Mouse (Mus musculus) testis, adult 2 months (tissue): ENCODE data around the gene Ccdc113. TPM values are rescaled to one million over a fixed set of nuclear protein-coding genes. Genes with fewer than 3 reads are reported as not detected.

Source experiments
- H3K27ac ChIP-seq: fragments of 200-500 bp; 2 replicates; pipeline ENCODE4 v1.5.1; 2012; ENCODE audit warnings: low read depth, low read length; ENCODE audit not compliant: control insufficient read depth, insufficient read depth
- H3K27me3 ChIP-seq: fragments of 200-500 bp; 2 replicates; pipeline ENCODE4 v1.6.1; 2012; ENCODE audit warnings: mild to moderate bottlenecking, low read length, moderate library complexity; ENCODE audit not compliant: control insufficient read depth, insufficient read depth
- H3K36me3 ChIP-seq: fragments of 200-500 bp; 2 replicates; pipeline ENCODE4 v1.6.1; 2012; ENCODE audit warnings: mild to moderate bottlenecking, low read length; ENCODE audit not compliant: control insufficient read depth, insufficient read depth
- H3K4me1 ChIP-seq: fragments of 200-500 bp; 2 replicates; pipeline ENCODE4 v1.6.1; 2012; ENCODE audit warnings: low read length; ENCODE audit not compliant: control insufficient read depth, insufficient read depth
- H3K4me3 ChIP-seq: fragments of 200-500 bp; 2 replicates; pipeline ENCODE4 v1.5.1; 2012; ENCODE audit warnings: low read depth, mild to moderate bottlenecking, low read length, moderate library complexity, mixed read lengths; ENCODE audit not compliant: control insufficient read depth
- CTCF ChIP-seq: fragments of 200-500 bp; IDR thresholded peaks from 2 replicates; pipeline ENCODE4 v1.5.1; 2012; ENCODE audit warnings: low read depth, mild to moderate bottlenecking, inconsistent platforms, low read length, moderate library complexity; ENCODE audit not compliant: control insufficient read depth, insufficient read depth, insufficient replicate concordance
- POLR2A ChIP-seq: fragments of 200-500 bp; IDR thresholded peaks from 2 replicates; pipeline ENCODE4 v1.6.1; 2012; ENCODE audit warnings: low read depth, mild to moderate bottlenecking, inconsistent platforms, low read length, moderate library complexity; ENCODE audit not compliant: control insufficient read depth
- polyA plus RNA-seq: library from polyadenylated mRNA; depleted of rRNA; stranded (reverse); fragments of >200 nt; gene quantifications from 2 replicates; pipeline ENCODE4 v1.2.3, GENCODE M21; 2012; rRNA removed

Gene Ccdc113
- 82.2 and 87.4 TPM in 2 replicates for polyA plus RNA-seq

- H3K27ac ChIP-seq = peak within 1 kb of the TSS; percentile 73
- peaks cover 5% of the 10 kb centered on the region for H3K4me1 ChIP-seq
- TF ChIP-seq POLR2A (peak; percentile 84; the same call in 1 of the 2 replicates), CTCF (no peak)
These were observed at the start of gene Ccdc113 for GRCm38 (mm10) chr8:95533584-95534387. Ccdc113 (plus strand) TSS chr8:95534085.

DNA sequence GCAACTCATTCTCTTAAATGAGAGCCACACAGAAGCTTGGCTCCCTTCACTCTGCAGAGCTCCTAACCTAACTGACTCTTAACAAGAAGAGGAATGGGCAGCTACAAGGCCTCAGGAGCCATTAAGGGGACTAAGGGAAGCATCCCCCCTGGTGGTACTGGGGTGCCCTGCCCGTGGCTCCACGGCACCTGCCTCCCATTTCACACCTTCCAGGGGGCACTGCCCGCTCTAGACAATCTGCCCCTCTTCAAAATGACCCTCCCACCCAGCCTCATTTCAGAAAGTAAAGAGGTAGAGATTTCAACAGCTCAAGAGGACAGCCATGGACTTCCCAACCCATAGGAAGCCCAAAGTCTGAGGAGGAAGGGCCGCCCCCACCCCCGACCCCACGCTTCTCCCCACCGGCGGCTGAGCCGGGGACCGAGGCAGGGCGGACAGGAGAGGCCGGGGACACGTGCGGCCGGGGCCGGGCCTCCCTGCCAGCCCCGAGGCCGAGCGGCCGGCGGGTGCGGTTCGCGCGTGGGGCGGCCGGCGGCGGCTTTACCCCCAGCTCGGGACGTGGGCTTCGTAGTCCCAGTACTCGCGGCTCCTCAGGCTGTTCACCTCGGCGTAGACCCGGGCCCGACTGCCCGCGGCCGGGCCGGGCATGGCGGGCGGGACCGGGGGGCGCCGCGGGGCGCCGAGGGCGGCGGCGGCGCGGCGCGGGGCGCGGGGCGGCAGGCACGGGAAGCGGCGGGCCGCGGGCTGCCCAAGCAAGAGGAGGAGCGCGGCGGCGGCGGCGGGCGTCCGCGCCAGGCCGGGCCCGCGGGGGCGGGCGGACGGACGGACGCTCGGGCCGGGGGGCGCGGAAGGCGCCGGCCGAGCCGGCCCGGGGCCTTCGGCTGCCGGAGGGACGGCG, 45.8 kb upstream of the Ccdc113 start:
- TF ChIP-seq POLR2A (no peak), CTCF (no peak)
- peaks cover 1% of the 10 kb centered on the region; the same call in 1 of the 2 replicates for H3K36me3 ChIP-seq
- peaks cover 5% of the 10 kb centered on the region for H3K4me1 ChIP-seq
- no peaks in the 10 kb centered on the region for H3K27me3 ChIP-seq
- H3K4me3 ChIP-seq = peak overlapping the region; percentile 94
- H3K27ac ChIP-seq = peak overlapping the region; percentile 70

More at GRCm38 (mm10) chr8:95533584-95534387, at the start of gene Ccdc113:
- H3K27me3 ChIP-seq = no peaks in the 10 kb centered on the region
- H3K4me3 ChIP-seq = peak within 1 kb of the TSS; percentile 92
- H3K36me3 ChIP-seq = no peaks in the 10 kb centered on the region

GRCm38 (mm10) chr8:95488698-95489332, 45.1 kb upstream of the Ccdc113 start:
- TF ChIP-seq POLR2A (peak; percentile 30; the same call in 1 of the 2 replicates), CTCF (peak; percentile 68)
- Histone ChIP-seq H3K27me3 (no peaks in the 10 kb centered on the region), H3K36me3 (no peaks in the 10 kb centered on the region), H3K4me3 (peak overlapping the region; percentile 94), H3K4me1 (peaks cover 5% of the 10 kb centered on the region), H3K27ac (peak overlapping the region; percentile 70)

GRCm38 (mm10) chr8:95490006-95490405, 43.9 kb upstream of the Ccdc113 start, which contains the start of gene Csnk2a2:
Csnk2a2 (minus strand) TSS chr8:95490039.
- H3K27ac ChIP-seq = peak within 1 kb of the TSS; percentile 70
- H3K27me3 ChIP-seq = no peaks in the 10 kb centered on the region
- peak within 1 kb of the TSS; percentile 94 for H3K4me3 ChIP-seq
- peaks cover 5% of the 10 kb centered on the region for H3K4me1 ChIP-seq
- no peaks in the 10 kb centered on the region for H3K36me3 ChIP-seq
- TF ChIP-seq CTCF (no peak), POLR2A (no peak)

DNA sequence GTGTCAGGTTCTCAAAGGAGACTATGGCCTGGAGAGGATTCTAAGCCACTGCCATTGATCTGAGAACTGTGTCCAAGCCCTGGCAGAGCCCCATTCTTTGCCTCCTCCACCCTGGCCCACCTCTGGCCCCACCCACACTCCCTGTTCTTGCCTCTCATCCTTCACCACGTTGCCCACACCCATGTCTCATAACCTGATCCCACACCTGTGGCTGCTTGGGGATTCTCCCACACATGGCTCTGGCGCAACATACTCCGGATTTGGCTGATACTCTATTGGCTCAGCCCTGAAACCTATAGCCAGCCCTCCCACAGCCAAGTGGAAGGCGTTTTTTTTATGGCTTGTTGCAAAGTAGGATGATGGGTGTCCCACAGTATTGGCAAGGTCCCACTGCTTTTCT, 41.8 kb upstream of the Ccdc113 start:
- H3K27ac ChIP-seq = no peak overlapping the region
- no peaks in the 10 kb centered on the region for H3K36me3 ChIP-seq
- peaks cover 5% of the 10 kb centered on the region for H3K4me1 ChIP-seq
- TF ChIP-seq POLR2A (no peak), CTCF (no peak)
- no peak overlapping the region for H3K4me3 ChIP-seq
- no peaks in the 10 kb centered on the region for H3K27me3 ChIP-seq

DNA sequence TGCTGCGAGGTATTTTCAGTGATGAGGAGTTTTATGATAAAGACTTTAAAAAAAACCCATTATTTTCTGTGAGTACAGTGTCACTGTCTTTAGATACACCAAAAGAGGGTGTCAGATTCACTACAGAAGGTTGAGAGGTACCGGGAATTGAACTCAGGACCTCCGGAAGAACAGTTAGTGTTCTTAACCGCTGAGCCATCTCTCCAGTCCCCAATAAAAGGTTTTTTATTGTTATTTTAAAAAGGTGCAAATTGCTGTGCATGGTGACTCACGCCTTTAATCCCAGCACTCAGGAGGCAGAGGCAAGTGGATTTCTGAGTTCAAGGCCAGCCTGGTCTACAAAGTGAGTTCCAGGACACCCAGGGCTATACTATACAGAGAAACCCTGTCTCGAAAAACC, 38.4 kb upstream of the Ccdc113 start:
- TF ChIP-seq CTCF (no peak), POLR2A (no peak)
- H3K27me3 ChIP-seq = no peaks in the 10 kb centered on the region
- H3K36me3 ChIP-seq = no peaks in the 10 kb centered on the region

GRCm38 (mm10) chr8:95496420-95496819, 37.5 kb upstream of the Ccdc113 start:
- TF ChIP-seq CTCF (no peak), POLR2A (no peak)
- H3K4me3 ChIP-seq = peak overlapping the region; percentile 74
- H3K27me3 ChIP-seq = no peaks in the 10 kb centered on the region
- H3K4me1 ChIP-seq = no peaks in the 10 kb centered on the region; the same call in 1 of the 2 replicates
- H3K36me3 ChIP-seq = no peaks in the 10 kb centered on the region
- H3K27ac ChIP-seq = no peak overlapping the region

More for the DNA sequence above, 38.4 kb upstream of the Ccdc113 start:
- H3K4me3 ChIP-seq = no peak overlapping the region
- H3K4me1 ChIP-seq = no peaks in the 10 kb centered on the region; the same call in 1 of the 2 replicates
- H3K27ac ChIP-seq = no peak overlapping the region
